Mouse (Mus musculus) neural tube, embryonic 12.5 days (tissue): Measurements from ENCODE around the gene Ube4b. TPM values are rescaled to one million over a fixed set of nuclear protein-coding genes. Genes with fewer than 3 reads are reported as not detected.
"Not testable (repeated sequence)": the region's sequence is repeated elsewhere in the genome, so short reads cannot be mapped to it uniquely, and the experiment has no call there.

ENCODE experiments used
- ATAC-seq: fragments of 200-750 bp; cut with Nextera tagmentation; 2 replicates; pipeline ENCODE4 v1.8.0; 2017; ENCODE audit warnings: low read depth, mild to moderate bottlenecking, moderate TSS enrichment, moderate library complexity; ENCODE audit not compliant: low FRiP score
- H3K27ac ChIP-seq: fragments of 300-500 bp; sonication (generic); 2 replicates; pipeline ENCODE4 v1.5.1; 2016
- H3K27me3 ChIP-seq: fragments of 300-500 bp; sonication (generic); replicated peaks from 2 replicates; pipeline ENCODE4 v1.6.1; 2016; ENCODE audit warnings: mild to moderate bottlenecking
- H3K36me3 ChIP-seq: fragments of 300-500 bp; sonication (generic); 2 replicates; pipeline ENCODE4 v1.6.1; 2016; ENCODE audit warnings: mild to moderate bottlenecking
- H3K4me1 ChIP-seq: fragments of 300-500 bp; sonication (generic); 2 replicates; pipeline ENCODE4 v1.6.1; 2016
- H3K4me2 ChIP-seq: fragments of 300-500 bp; sonication (generic); replicated peaks from 2 replicates; pipeline ENCODE4 v1.6.1; 2016; ENCODE audit warnings: mild to moderate bottlenecking
- H3K4me3 ChIP-seq: fragments of 300-500 bp; sonication (generic); 2 replicates; pipeline ENCODE4 v1.5.1; 2016
- H3K9ac ChIP-seq: fragments of 300-500 bp; sonication (generic); 2 replicates; pipeline ENCODE4 v1.6.1; 2016; ENCODE audit warnings: mild to moderate bottlenecking
- H3K9me3 ChIP-seq: fragments of 300-500 bp; sonication (generic); 2 replicates; pipeline ENCODE4 v1.6.1; 2016; ENCODE audit warnings: mild to moderate bottlenecking
- WGBS: fragments of 180-500 bp; shearing (Covaris S2); methylation state at CpG from one replicate; pipeline ENCODE4 v1.1.7; 2016; 5-methylcytosine and 5-hydroxymethylcytosine counted together
- polyA plus RNA-seq: library from polyadenylated mRNA; unstranded; fragments of >200 nt; fragmentation: Nextera tagmentation; extraction: Ambion mirVana; gene quantifications from 2 replicates; pipeline ENCODE4 v1.2.1, GENCODE M21; 2016

Ube4b gene
- polyA plus RNA-seq = 76.3 and 77.5 TPM in 2 replicates

GRCm38 (mm10) chr4:149426325-149427199 lies at the start of gene Ube4b:
Ube4b (minus strand) TSS chr4:149426749.
- no peaks in the 10 kb centered on the region for H3K9me3 ChIP-seq
- H3K27ac ChIP-seq = peak within 1 kb of the TSS; percentile 96
- under 1% methylated on average over 45 of the region's 50 CpGs for WGBS
- peak within 1 kb of the TSS; percentile 76 for H3K4me2 ChIP-seq
- H3K36me3 ChIP-seq = no peaks in the 10 kb centered on the region
- H3K27me3 ChIP-seq = no peaks in the 10 kb centered on the region
- peak within 1 kb of the TSS; percentile 84 for H3K9ac ChIP-seq
- peak; percentile 95 for ATAC-seq
- H3K4me3 ChIP-seq = peak within 1 kb of the TSS; percentile 85
- H3K4me1 ChIP-seq = peaks cover 11% of the 10 kb centered on the region

GRCm38 (mm10) chr4:149475096-149475495 lies 48.5 kb upstream of the Ube4b start:
- Histone ChIP-seq H3K4me3 (no peak overlapping the region), H3K4me1 (no peaks in the 10 kb centered on the region), H3K27ac (no peak overlapping the region), H3K36me3 (peaks cover 22% of the 10 kb centered on the region), H3K4me2 (no peak overlapping the region), H3K27me3 (no peaks in the 10 kb centered on the region), H3K9ac (0 out of 2 replicates have a peak overlapping the region, but pooled peaks have one; percentile 5), H3K9me3 (0 out of 2 replicates have a peak, but pooled peaks cover 3% of the 10 kb centered on the region)
- 83% methylated on average over 7 of the region's 7 CpGs for WGBS
- ATAC-seq = no peak

- 95% methylated on average over 3 of the region's 3 CpGs for WGBS
- no peak for ATAC-seq
- H3K36me3 ChIP-seq = peaks cover 42% of the 10 kb centered on the region
These were observed 43.0 kb upstream of the Ube4b start for GRCm38 (mm10) chr4:149469557-149469956.

GRCm38 (mm10) chr4:149463435-149463950 lies 36.9 kb upstream of the Ube4b start:
- WGBS = 84% methylated on average over 6 of the region's 6 CpGs
- no peak for ATAC-seq
- no peak overlapping the region for H3K4me2 ChIP-seq
- H3K4me1 ChIP-seq = no peaks in the 10 kb centered on the region
- H3K9ac ChIP-seq = no peak overlapping the region
- no peak overlapping the region for H3K27ac ChIP-seq
- H3K9me3 ChIP-seq = no peaks in the 10 kb centered on the region
- H3K36me3 ChIP-seq = peaks cover 8% of the 10 kb centered on the region
- H3K4me3 ChIP-seq = no peak overlapping the region
- no peaks in the 10 kb centered on the region for H3K27me3 ChIP-seq

More at GRCm38 (mm10) chr4:149469557-149469956, 43.0 kb upstream of the Ube4b start:
- Histone ChIP-seq H3K27me3 (no peaks in the 10 kb centered on the region), H3K4me1 (no peaks in the 10 kb centered on the region), H3K27ac (no peak overlapping the region), H3K4me2 (no peak overlapping the region), H3K4me3 (no peak overlapping the region), H3K9ac (no peak overlapping the region), H3K9me3 (0 out of 2 replicates have a peak, but pooled peaks cover 3% of the 10 kb centered on the region)

- H3K4me1 ChIP-seq = no peaks in the 10 kb centered on the region
- no peak overlapping the region for H3K4me3 ChIP-seq
- H3K9me3 ChIP-seq = no peaks in the 10 kb centered on the region
- ATAC-seq = no peak
- H3K36me3 ChIP-seq = peaks cover 2% of the 10 kb centered on the region; the same call in 1 of the 2 replicates
- H3K9ac ChIP-seq = no peak overlapping the region
- no peak overlapping the region for H3K4me2 ChIP-seq
- WGBS = 81% methylated on average over 6 of the region's 6 CpGs
- no peaks in the 10 kb centered on the region for H3K27me3 ChIP-seq
- H3K27ac ChIP-seq = no peak overlapping the region
These were observed 35.9 kb upstream of the Ube4b start for GRCm38 (mm10) chr4:149462305-149462971.

- 77% methylated on average over 5 of the region's 7 CpGs for WGBS
- no peaks in the 10 kb centered on the region for H3K36me3 ChIP-seq
- H3K27me3 ChIP-seq = no peaks in the 10 kb centered on the region
- no peak overlapping the region for H3K4me3 ChIP-seq
- H3K4me2 ChIP-seq = no peak overlapping the region
- no peak overlapping the region for H3K27ac ChIP-seq
- no peak for ATAC-seq
- H3K9me3 ChIP-seq = no peaks in the 10 kb centered on the region
- no peaks in the 10 kb centered on the region for H3K4me1 ChIP-seq
- H3K9ac ChIP-seq = no peak overlapping the region
These were observed 35.2 kb upstream of the Ube4b start for GRCm38 (mm10) chr4:149461579-149462304.

GRCm38 (mm10) chr4:149460475-149460874 lies 33.9 kb upstream of the Ube4b start:
- H3K4me2 ChIP-seq, H3K9me3 ChIP-seq, H3K27ac ChIP-seq, H3K36me3 ChIP-seq, H3K4me1 ChIP-seq, ATAC-seq, H3K9ac ChIP-seq, H3K4me3 ChIP-seq, H3K27me3 ChIP-seq: not testable (repeated sequence)
- WGBS = 94% methylated on average over 2 of the region's 2 CpGs

GRCm38 (mm10) chr4:149459425-149459824 lies 32.9 kb upstream of the Ube4b start:
- ATAC-seq = no peak
- Histone ChIP-seq H3K4me3 (no peak overlapping the region), H3K36me3 (no peaks in the 10 kb centered on the region), H3K9ac (no peak overlapping the region), H3K9me3 (no peaks in the 10 kb centered on the region), H3K4me1 (no peaks in the 10 kb centered on the region), H3K27ac (no peak overlapping the region), H3K4me2 (no peak overlapping the region), H3K27me3 (no peaks in the 10 kb centered on the region)
- 81% methylated on average over 1 of the region's 1 CpGs for WGBS

GRCm38 (mm10) chr4:149458526-149458925 lies 32.0 kb upstream of the Ube4b start:
- no peaks in the 10 kb centered on the region for H3K27me3 ChIP-seq
- no peak for ATAC-seq
- 63% methylated on average over 5 of the region's 5 CpGs for whole genome bisulfite sequencing
- no peak overlapping the region for H3K27ac ChIP-seq
- H3K4me2 ChIP-seq = no peak overlapping the region
- H3K36me3 ChIP-seq = no peaks in the 10 kb centered on the region
- no peak overlapping the region for H3K4me3 ChIP-seq
- no peak overlapping the region for H3K9ac ChIP-seq
- no peaks in the 10 kb centered on the region for H3K9me3 ChIP-seq
- no peaks in the 10 kb centered on the region for H3K4me1 ChIP-seq

- no peaks in the 10 kb centered on the region for H3K9me3 ChIP-seq
- H3K27ac ChIP-seq = no peak overlapping the region
- H3K4me1 ChIP-seq = no peaks in the 10 kb centered on the region
- H3K4me3 ChIP-seq = no peak overlapping the region
- no peak for ATAC-seq
- no peak overlapping the region for H3K4me2 ChIP-seq
- 75% methylated on average over 6 of the region's 6 CpGs for WGBS
- no peaks in the 10 kb centered on the region for H3K36me3 ChIP-seq
- no peaks in the 10 kb centered on the region for H3K27me3 ChIP-seq
- H3K9ac ChIP-seq = no peak overlapping the region
These were observed 31.4 kb upstream of the Ube4b start for GRCm38 (mm10) chr4:149457831-149458430.

- ATAC-seq, H3K27me3 ChIP-seq, H3K27ac ChIP-seq, H3K4me2 ChIP-seq, H3K4me1 ChIP-seq, H3K9me3 ChIP-seq, H3K4me3 ChIP-seq, H3K9ac ChIP-seq, H3K36me3 ChIP-seq: not testable (repeated sequence)
- WGBS = 87% methylated on average over 27 of the region's 27 CpGs
These were observed 30.6 kb upstream of the Ube4b start for GRCm38 (mm10) chr4:149457163-149457562.
